Mouse (Mus musculus) cerebellum, postnatal 4 days (tissue): Measurements from ENCODE around the gene Heyl.
"Not testable (repeated sequence)": the region's sequence is repeated elsewhere in the genome, so short reads cannot be mapped to it uniquely, and the experiment has no call there.

ENCODE experiments used
- DNase-seq, 2 experiments: peaks; one replicate each; pipeline ENCODE4 v3.0.0; 2022; ENCODE audit warnings: low spot score in 2 of 2, mixed read lengths in 1 of 2

Heyl gene

DNA sequence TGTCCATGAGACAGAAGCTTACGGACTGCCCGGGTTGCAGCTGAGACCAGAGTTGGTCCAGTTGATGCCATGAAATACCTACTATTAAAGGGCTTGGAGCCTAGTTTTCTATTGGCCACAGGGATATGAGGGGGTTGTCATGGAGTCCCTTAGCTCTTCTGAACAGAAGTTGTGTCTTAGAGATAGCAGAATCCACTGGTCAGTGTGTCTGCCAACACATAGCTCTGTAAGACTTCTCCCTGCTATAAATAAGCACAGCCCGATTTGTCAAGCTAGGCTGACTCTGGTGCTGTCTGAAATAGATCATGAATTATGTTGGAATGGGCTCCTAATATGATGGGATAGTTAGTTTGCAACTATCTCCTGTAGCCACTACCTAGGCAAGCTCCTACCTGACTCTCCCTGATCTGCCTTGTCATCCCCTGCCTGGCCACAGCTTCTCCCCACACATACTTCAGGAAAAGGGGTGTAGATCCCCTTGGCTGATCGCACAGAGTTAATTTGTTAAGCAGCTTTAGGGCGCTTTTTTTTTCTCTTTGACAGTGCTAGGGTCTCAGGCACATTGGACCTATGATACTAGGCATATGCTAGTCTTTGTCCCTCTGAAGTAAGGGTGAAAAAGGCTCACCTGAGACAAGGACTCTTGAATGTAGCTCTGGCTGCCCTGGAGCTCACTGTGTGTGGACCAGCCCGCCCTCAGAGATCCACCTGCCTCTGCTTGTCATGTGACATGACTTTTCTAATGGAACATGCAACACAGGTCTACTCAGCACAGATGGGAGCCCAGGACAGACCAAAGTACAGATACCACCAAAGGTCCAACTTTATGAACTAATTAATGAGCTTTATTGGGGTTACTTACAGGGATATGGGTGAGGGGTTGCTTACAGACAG lies 51.6 kb downstream of the Heyl start:
- no peak for DNase-seq

DNA sequence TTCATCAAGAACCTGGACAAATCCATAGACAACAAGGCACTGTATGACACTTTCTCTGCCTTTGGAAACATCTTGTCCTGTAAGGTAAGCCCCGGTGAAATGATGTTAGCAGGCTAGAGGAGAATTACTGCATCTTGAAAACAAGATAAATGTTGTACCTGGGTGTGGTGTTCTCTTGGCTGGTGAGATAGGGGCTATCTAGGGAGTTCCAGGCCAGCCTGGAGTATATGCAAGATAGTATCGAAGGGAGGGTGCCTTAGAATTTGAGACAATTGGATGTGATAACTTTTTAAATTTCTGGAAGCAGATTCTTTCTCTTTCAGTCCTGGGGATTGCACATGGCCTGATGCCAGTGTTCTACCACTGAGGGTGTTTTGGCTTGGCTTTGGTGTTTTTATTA lies 53.4 kb downstream of the Heyl start:
- no peak for DNase-seq

GRCm38 (mm10) chr4:123289038-123289437 lies 55.7 kb downstream of the Heyl start:
- peak in 1 of 2 experiments; percentile 18 for DNase-seq

DNA sequence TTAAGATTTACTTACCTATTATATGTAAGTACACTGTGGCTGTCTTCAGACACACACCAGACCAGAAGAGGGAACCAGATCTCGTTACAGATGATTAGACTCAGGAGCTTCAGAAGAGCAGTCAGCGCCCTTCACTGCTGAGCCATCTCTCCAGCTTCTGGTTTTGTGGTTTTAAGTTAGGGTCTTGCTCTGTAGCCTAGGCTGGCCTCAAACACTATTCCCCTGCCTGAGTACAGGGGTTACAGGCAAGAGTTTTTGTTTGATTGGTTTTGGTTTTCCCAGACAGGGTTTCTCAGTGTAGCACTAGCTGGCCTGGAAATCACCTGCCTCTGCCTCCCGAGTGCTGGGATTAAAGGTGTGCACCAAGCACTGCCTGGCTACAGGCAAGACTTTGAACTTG lies 59.0 kb downstream of the Heyl start:
- DNase-seq: no peak

DNA sequence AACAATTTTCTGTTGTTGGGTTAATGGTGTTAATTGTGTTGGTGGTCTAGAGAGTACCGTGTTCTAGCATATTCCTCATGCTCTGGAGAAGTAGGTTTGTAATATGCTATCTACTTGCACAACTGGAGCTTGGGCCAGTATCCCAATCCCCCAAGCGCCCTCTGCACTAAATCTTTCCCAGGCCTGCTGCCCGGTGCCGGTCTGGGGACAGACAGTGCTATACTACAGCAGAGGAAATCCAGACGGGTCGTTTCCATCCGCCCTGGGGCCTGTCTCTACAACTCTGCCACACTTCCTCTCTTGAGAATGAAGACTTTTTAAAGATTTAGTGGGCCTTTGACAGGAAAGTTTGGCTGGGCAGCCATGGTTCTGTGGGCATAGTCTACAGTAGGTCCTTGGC lies 59.6 kb downstream of the Heyl start:
- no peak for DNase-seq

DNA sequence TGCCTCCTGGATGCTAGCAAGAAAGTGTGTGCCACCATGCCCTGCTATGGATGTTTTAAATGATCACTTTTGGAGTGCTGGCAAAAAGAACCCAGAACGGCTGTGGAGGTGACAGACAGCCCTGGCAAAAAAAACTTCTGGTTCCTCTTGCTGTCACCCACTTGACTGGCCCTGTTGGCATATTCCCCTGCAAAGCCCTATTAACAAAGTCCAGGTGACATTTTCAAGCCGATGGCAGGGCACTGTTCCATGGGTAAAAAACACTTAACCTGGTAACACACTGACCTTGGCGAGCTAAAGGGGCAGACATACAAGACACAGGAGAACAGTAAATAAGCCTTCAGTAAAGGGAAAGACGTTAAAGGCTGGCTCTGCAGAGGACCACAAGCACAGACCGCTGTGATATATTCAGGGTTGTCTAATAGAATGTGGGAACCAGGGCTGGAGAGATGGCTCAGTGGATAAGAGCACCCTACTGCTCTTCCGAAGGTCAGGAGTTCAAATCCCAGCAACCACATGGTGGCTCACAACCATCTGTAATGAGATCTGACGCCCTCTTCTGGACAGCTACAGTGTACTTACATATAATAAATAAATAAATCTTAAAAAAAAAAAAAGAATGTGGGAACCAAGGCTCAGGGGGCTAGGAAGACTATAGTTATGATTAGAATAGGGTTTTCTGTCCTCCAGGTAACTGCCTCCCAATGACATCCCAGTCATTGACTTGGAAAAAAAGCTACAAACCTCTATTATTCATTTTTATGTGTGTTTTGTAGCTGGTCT lies 60.5 kb downstream of the Heyl start:
- DNase-seq: no peak

GRCm38 (mm10) chr4:123295026-123295425 lies 61.7 kb downstream of the Heyl start:
- DNase-seq: not testable (repeated sequence)

- DNase-seq: no peak
Measured at GRCm38 (mm10) chr4:123295516-123296147, 62.3 kb downstream of the Heyl start.

DNA sequence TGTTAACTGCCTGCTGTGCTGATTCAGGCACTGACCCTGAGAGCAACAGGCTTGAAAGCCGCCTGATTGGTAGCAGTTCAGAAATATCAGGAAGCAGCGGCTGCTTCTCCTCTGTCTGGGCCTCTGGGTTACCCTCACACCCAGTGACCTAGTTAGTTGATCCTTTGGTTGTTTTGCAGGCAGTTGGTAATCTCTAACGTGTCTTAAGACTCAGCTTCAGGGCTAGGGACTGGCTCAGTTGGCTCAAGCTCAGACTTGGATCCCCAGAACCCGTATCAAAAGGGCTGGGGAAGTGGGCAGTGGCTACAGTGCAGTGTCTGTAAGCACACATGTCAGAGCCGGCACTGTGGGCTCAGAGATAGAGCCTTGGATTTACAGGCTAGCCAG lies 62.8 kb downstream of the Heyl start:
- no peak for DNase-seq

- no peak for DNase-seq
Measured at GRCm38 (mm10) chr4:123297195-123297960, 64.0 kb downstream of the Heyl start.

GRCm38 (mm10) chr4:123298226-123298625 lies 64.9 kb downstream of the Heyl start:
- DNase-seq: no peak

DNA sequence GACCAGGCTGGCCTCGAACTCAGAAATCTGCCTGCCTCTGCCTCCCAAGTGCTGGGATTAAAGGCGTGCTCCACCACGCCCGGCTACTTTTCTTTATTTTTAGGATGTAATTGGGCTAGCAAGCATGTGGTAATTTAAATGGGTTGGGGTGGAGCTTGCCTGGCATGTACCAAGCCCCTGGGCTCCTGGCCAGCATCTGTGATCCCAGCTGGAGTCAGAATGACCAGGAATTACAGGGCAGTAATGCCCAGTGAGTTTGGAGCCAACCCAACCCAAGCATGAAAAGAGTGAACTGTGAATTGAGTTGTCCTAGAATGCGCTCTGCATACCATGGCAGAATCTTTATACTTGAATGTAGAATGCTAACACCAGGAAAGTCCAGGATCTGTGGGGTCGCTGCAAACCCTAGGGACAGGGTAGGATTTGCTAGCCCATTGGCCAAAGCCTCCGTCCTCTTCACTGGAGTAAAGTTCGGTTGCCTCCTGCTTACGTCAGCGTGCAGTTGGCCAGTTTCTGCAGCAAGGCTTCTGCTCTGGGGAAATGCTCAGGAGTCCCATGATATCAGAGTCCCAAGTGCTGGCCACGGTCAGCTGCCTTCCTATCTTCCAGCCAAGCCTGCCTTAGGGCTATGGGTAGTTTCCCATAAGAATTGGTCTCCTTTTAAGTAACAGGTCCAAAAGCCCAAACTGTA lies 65.8 kb downstream of the Heyl start:
- DNase-seq: peak in 1 of 2 experiments; percentile 52
